Comparison of ENCODE assay signal across 8 mouse cellular contexts in the genomic region with DNA sequence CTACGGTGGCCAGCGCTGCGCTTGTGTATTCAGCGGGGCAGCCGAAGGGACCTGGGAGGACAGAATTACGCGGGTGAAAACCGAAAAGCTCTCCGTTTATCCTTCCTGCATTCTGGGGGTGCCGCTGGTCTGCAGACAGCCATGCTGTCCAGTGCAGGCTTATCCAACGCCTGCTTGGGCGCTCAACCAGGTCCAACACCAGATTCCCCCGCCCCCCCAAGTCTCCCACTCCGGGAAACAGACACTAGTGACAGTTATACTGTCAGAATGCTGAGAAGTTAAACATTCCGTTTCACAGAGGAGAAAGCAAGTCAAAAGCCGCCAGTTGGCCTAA. TPM values are rescaled to one million over a fixed set of nuclear protein-coding genes. Genes with fewer than 3 reads are reported as not detected.
DNase-seq lines count a peak whose midpoint lies in the region; ATAC-seq and TF ChIP-seq lines count a peak whose summit lies in the region.

No protein-coding gene starts in this region.

- no peak for DNase-seq in lung, adult 2 months
- DNase-seq in lung, postnatal 4 days: no peak
- no peak for DNase-seq in embryonic facial prominence, embryonic 14.5 days (ENCODE audit: low spot score)
- no peak for DNase-seq in layer of hippocampus, adult 8-10 months (ENCODE audit: low spot score in 2 of 2)
- no peak for DNase-seq in right cerebral cortex, postnatal 4 days
- no peak for DNase-seq in urinary bladder, postnatal 14 days (ENCODE audit: low spot score)

- TF ChIP-seq POLR2A in lung, adult 2 months (IDR thresholded peaks at IDR 0.05; ENCODE audit: borderline replicate concordance, extremely low read depth, low read depth, low read length): no peak

- TF ChIP-seq CTCF in lung, adult 2 months (IDR thresholded peaks at IDR 0.05; ENCODE audit: insufficient read depth, low read length): no peak
- no peak for TF ChIP-seq CTCF in intestine, postnatal 0 days (IDR thresholded peaks at IDR 0.05; ENCODE audit: low read depth)

- H3K4me1 ChIP-seq in lung, adult 2 months (ENCODE audit: control insufficient read depth, insufficient read depth, low read length): peaks cover 6% of the 10 kb centered on the region
- peaks cover 10% of the 10 kb centered on the region for H3K4me1 ChIP-seq in embryonic facial prominence, embryonic 14.5 days (ENCODE audit: control insufficient read depth, insufficient read depth, low read length)
- no peaks in the 10 kb centered on the region for H3K4me1 ChIP-seq in intestine, postnatal 0 days (replicated peaks; ENCODE audit: control insufficient read depth, insufficient read depth, low read length)
- peaks cover 12% of the 10 kb centered on the region for H3K4me1 ChIP-seq in neural tube, embryonic 14.5 days (ENCODE audit: control insufficient read depth, insufficient read depth, low read length)

- H3K27ac ChIP-seq in embryonic facial prominence, embryonic 14.5 days (replicated peaks; ENCODE audit: low read depth, low read length): peak overlapping the region; percentile 79
- peak overlapping the region; percentile 63 for H3K27ac ChIP-seq in intestine, postnatal 0 days (ENCODE audit: low read depth, low read length)
- H3K27ac ChIP-seq in neural tube, embryonic 14.5 days (ENCODE audit: low read depth, low read length): peak overlapping the region; percentile 68; the same call in 1 of the 2 replicates

- no peaks in the 10 kb centered on the region for H3K9me3 ChIP-seq in embryonic facial prominence, embryonic 14.5 days (ENCODE audit: control insufficient read depth, low read length)
- H3K9me3 ChIP-seq in intestine, postnatal 0 days (ENCODE audit: control insufficient read depth): no peaks in the 10 kb centered on the region
- no peaks in the 10 kb centered on the region for H3K9me3 ChIP-seq in neural tube, embryonic 14.5 days (ENCODE audit: control insufficient read depth, low read length)

- peak overlapping the region; percentile 70 for H3K4me2 ChIP-seq in embryonic facial prominence, embryonic 14.5 days (ENCODE audit: low read depth, low read length)
- peak overlapping the region; percentile 86 for H3K4me2 ChIP-seq in intestine, postnatal 0 days (replicated peaks; ENCODE audit: low read depth)
- H3K4me2 ChIP-seq in neural tube, embryonic 14.5 days (ENCODE audit: low read depth, low read length): peak overlapping the region; percentile 78

- peaks cover 17% of the 10 kb centered on the region for H3K36me3 ChIP-seq in embryonic facial prominence, embryonic 14.5 days (ENCODE audit: control insufficient read depth, insufficient read depth, low read length)
- H3K36me3 ChIP-seq in intestine, postnatal 0 days (ENCODE audit: control insufficient read depth, insufficient read depth): peaks cover 5% of the 10 kb centered on the region
- H3K36me3 ChIP-seq in neural tube, embryonic 14.5 days (ENCODE audit: control insufficient read depth, insufficient read depth, low read length): peaks cover 15% of the 10 kb centered on the region

- H3K9ac ChIP-seq in embryonic facial prominence, embryonic 14.5 days (ENCODE audit: low read depth, low read length): peak overlapping the region; percentile 69
- 0 out of 2 replicates have a peak overlapping the region, but pooled peaks have one; percentile 26 for H3K9ac ChIP-seq in intestine, postnatal 0 days (ENCODE audit: low read depth, low read length)
- peak overlapping the region; percentile 42 for H3K9ac ChIP-seq in neural tube, embryonic 14.5 days (replicated peaks; ENCODE audit: low read depth, low read length)

- ATAC-seq in embryonic facial prominence, embryonic 14.5 days (ENCODE audit: low read depth): no peak
- no peak for ATAC-seq in intestine, postnatal 0 days
- ATAC-seq in neural tube, embryonic 14.5 days (ENCODE audit: low read depth): no peak

- H3K4me3 ChIP-seq in lung, adult 2 months (replicated peaks; ENCODE audit: extremely low read depth, low read depth, low read length): peak overlapping the region; percentile 69
- peak overlapping the region; percentile 73 for H3K4me3 ChIP-seq in embryonic facial prominence, embryonic 14.5 days (ENCODE audit: low read depth, low read length)
- H3K4me3 ChIP-seq in intestine, postnatal 0 days (ENCODE audit: low read depth, low read length): peak overlapping the region; percentile 66
- H3K4me3 ChIP-seq in neural tube, embryonic 14.5 days (ENCODE audit: low read depth, low read length): peak overlapping the region; percentile 45

- 3% methylated on average over 16 of the region's 16 CpGs for WGBS in lung, adult 2 months
- under 1% methylated on average over 16 of the region's 16 CpGs for WGBS in embryonic facial prominence, embryonic 14.5 days
- WGBS in intestine, postnatal 0 days: under 1% methylated on average over 16 of the region's 16 CpGs
- under 1% methylated on average over 16 of the region's 16 CpGs for WGBS in neural tube, embryonic 14.5 days

- no peaks in the 10 kb centered on the region for H3K27me3 ChIP-seq in embryonic facial prominence, embryonic 14.5 days (replicated peaks; ENCODE audit: control insufficient read depth, insufficient read depth, low read length)
- H3K27me3 ChIP-seq in intestine, postnatal 0 days (replicated peaks; ENCODE audit: control insufficient read depth, insufficient read depth, low read length): no peaks in the 10 kb centered on the region
- no peaks in the 10 kb centered on the region for H3K27me3 ChIP-seq in neural tube, embryonic 14.5 days (ENCODE audit: control insufficient read depth, insufficient read depth, low read length)

RNA-seq across cellular contexts. Expression of a gene that starts 24.5 kb away (rescaled TPM):
- polyA plus RNA-seq in lung, adult 2 months (2012; rRNA removed): 2.8 and 5.5 TPM in 2 replicates
- 9.0 and 10.5 TPM in 2 replicates for polyA plus RNA-seq in embryonic facial prominence, embryonic 14.5 days (2014; fragmentation: Nextera tagmentation; extraction: Ambion mirVana)
- 3.6 and 4.7 TPM in 2 replicates for polyA plus RNA-seq in intestine, postnatal 0 days (2015; fragmentation: Nextera tagmentation; extraction: Ambion mirVana)
- 20.8 and 21.2 TPM in 2 replicates for polyA plus RNA-seq in neural tube, embryonic 14.5 days (2014; fragmentation: Nextera tagmentation; extraction: Ambion mirVana)
- 10 to 100 TPM; 19.5 to 29.3 (median 24.7) TPM for total RNA-seq in layer of hippocampus, adult 8-10 months (2022)

RNA-seq across cellular contexts. Expression of a gene that starts 40.9 kb away (rescaled TPM):
- 3.0 and 7.9 TPM in 2 replicates for polyA plus RNA-seq in lung, adult 2 months (2012; rRNA removed)
- polyA plus RNA-seq in embryonic facial prominence, embryonic 14.5 days (2014; fragmentation: Nextera tagmentation; extraction: Ambion mirVana): 118 and 123 TPM in 2 replicates
- polyA plus RNA-seq in intestine, postnatal 0 days (2015; fragmentation: Nextera tagmentation; extraction: Ambion mirVana): 34.1 and 37.5 TPM in 2 replicates
- 86.6 and 87.8 TPM in 2 replicates for polyA plus RNA-seq in neural tube, embryonic 14.5 days (2014; fragmentation: Nextera tagmentation; extraction: Ambion mirVana)
- total RNA-seq in layer of hippocampus, adult 8-10 months (2022): 10 to 100 TPM; 61.8 to 67.7 (median 63.0) TPM

RNA-seq across cellular contexts. Expression of a gene that starts 57.4 kb away (rescaled TPM):
- polyA plus RNA-seq in lung, adult 2 months (2012; rRNA removed): not detected in 2 replicates
- not detected in 2 replicates for polyA plus RNA-seq in embryonic facial prominence, embryonic 14.5 days (2014; fragmentation: Nextera tagmentation; extraction: Ambion mirVana)
- polyA plus RNA-seq in intestine, postnatal 0 days (2015; fragmentation: Nextera tagmentation; extraction: Ambion mirVana): not detected in 2 replicates
- 0.21 and 0.29 TPM in 2 replicates for polyA plus RNA-seq in neural tube, embryonic 14.5 days (2014; fragmentation: Nextera tagmentation; extraction: Ambion mirVana)
- total RNA-seq in layer of hippocampus, adult 8-10 months (2022): 1 to 10 TPM in 1 of 4 experiments, under 1 TPM in 2, not detected in 1; 0.74 to 1.2 (median 0.89) TPM
